Mouse (Mus musculus) heart, embryonic 11.5 days (tissue): ENCODE results near the gene Gpm6a. TPM values are rescaled to one million over a fixed set of nuclear protein-coding genes. Genes with fewer than 3 reads are reported as not detected.
"Not testable (repeated sequence)": the region's sequence is repeated elsewhere in the genome, so short reads cannot be mapped to it uniquely, and the experiment has no call there.

Experiments used
- ATAC-seq: fragments of 200-750 bp; cut with Nextera tagmentation; replicated peaks from 2 replicates; pipeline ENCODE4 v1.8.0; 2017; ENCODE audit warnings: moderate library complexity; ENCODE audit not compliant: insufficient number of reproducible peaks, low FRiP score, low TSS enrichment
- H3K27ac ChIP-seq: fragments of 300-500 bp; sonication (generic); 2 replicates; pipeline ENCODE4 v1.5.1; 2014; ENCODE audit warnings: mild to moderate bottlenecking, low read depth, low read length
- H3K27me3 ChIP-seq: fragments of 300-500 bp; sonication (generic); 2 replicates; pipeline ENCODE4 v1.6.1; 2014; ENCODE audit warnings: mild to moderate bottlenecking, low read length, mixed read lengths; ENCODE audit not compliant: control insufficient read depth, insufficient read depth
- H3K36me3 ChIP-seq: fragments of 300-500 bp; sonication (generic); 2 replicates; pipeline ENCODE4 v1.6.1; 2014; ENCODE audit warnings: mild to moderate bottlenecking, low read length, moderate library complexity, mixed read lengths; ENCODE audit not compliant: control insufficient read depth, insufficient read depth
- H3K4me1 ChIP-seq: fragments of 300-500 bp; sonication (generic); 2 replicates; pipeline ENCODE4 v1.6.1; 2014; ENCODE audit warnings: low read length; ENCODE audit not compliant: control insufficient read depth, insufficient read depth
- H3K4me2 ChIP-seq: fragments of 300-500 bp; sonication (generic); 2 replicates; pipeline ENCODE4 v1.6.1; 2014; ENCODE audit warnings: mild to moderate bottlenecking, moderate library complexity
- H3K4me3 ChIP-seq: fragments of 300-500 bp; sonication (generic); 2 replicates; pipeline ENCODE4 v1.5.1; 2014; ENCODE audit warnings: low read depth, low read length
- H3K9ac ChIP-seq: fragments of 300-500 bp; sonication (generic); 2 replicates; pipeline ENCODE4 v1.6.1; 2014; ENCODE audit warnings: mild to moderate bottlenecking, low read depth, low read length, moderate library complexity
- H3K9me3 ChIP-seq: fragments of 300-500 bp; sonication (generic); replicated peaks from 2 replicates; pipeline ENCODE4 v1.6.1; 2016; ENCODE audit warnings: low read length; ENCODE audit not compliant: control insufficient read depth
- WGBS: fragments of 180-500 bp; shearing (Covaris S2); extraction: QIAGEN DNeasy Blood & Tissue Kit; methylation state at CpG from one replicate; pipeline ENCODE4 v1.1.7; 2014; ENCODE audit not compliant: insufficient replicate concordance; 5-methylcytosine and 5-hydroxymethylcytosine counted together
- polyA plus RNA-seq: library from polyadenylated mRNA; unstranded; fragments of >200 nt; fragmentation: Nextera tagmentation; extraction: Ambion mirVana; gene quantifications from 2 replicates; pipeline ENCODE4 v1.2.1, GENCODE M21; 2014

Gpm6a gene
- polyA plus RNA-seq, 1 experiment from 2014 or later, result 15.4 TPM

DNA sequence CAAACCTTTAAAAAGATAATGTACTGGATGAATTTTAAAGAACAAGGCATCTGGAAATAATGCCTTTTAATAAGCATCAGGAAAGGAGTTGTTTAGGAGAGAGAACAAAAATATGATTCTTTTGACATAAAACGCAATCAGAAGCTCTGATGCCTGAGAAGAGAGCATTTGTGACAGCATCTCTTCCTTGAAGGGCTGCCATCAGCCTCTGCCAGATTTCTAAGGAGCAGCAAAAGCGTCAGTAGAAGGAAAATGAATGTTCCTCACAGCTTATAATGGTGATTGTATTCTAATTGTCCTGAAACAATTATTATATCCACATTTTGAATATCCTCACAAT is 72.0 kb downstream of the Gpm6a start:
- no peaks in the 10 kb centered on the region for H3K9me3 ChIP-seq
- H3K9ac ChIP-seq, result no peak overlapping the region
- no peak for ATAC-seq
- no peaks in the 10 kb centered on the region for H3K4me1 ChIP-seq
- H3K36me3 ChIP-seq, result no peaks in the 10 kb centered on the region
- H3K27me3 ChIP-seq, result no peaks in the 10 kb centered on the region
- H3K4me3 ChIP-seq, result no peak overlapping the region
- 69% methylated on average over 2 of the region's 2 CpGs for WGBS
- no peak overlapping the region for H3K4me2 ChIP-seq
- no peak overlapping the region for H3K27ac ChIP-seq

DNA sequence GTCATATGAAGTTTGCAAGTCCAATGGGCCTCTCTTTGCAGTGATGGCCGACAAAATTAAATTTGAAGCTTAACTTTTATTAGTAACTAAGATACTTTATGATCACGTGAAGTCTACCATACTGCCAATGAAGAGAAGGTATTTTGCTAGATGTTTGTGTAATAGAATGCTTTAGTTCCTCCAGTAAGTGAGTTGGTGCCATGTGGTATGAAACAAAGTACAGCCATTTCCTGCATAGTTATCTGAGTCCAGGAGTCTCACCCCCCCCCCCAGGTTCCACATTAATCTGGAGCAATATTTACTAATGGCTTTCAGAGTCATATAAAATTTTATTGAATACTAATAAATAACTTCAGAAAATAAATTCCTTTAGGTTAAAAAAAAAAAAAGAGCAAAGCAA is 73.7 kb downstream of the Gpm6a start:
- H3K4me1 ChIP-seq, result no peaks in the 10 kb centered on the region
- no peaks in the 10 kb centered on the region for H3K36me3 ChIP-seq
- no peaks in the 10 kb centered on the region for H3K9me3 ChIP-seq
- no peak overlapping the region for H3K4me2 ChIP-seq
- 81% methylated on average over 2 of the region's 2 CpGs for WGBS
- no peak for ATAC-seq
- no peaks in the 10 kb centered on the region for H3K27me3 ChIP-seq
- no peak overlapping the region for H3K9ac ChIP-seq
- H3K4me3 ChIP-seq, result no peak overlapping the region
- H3K27ac ChIP-seq, result no peak overlapping the region

DNA sequence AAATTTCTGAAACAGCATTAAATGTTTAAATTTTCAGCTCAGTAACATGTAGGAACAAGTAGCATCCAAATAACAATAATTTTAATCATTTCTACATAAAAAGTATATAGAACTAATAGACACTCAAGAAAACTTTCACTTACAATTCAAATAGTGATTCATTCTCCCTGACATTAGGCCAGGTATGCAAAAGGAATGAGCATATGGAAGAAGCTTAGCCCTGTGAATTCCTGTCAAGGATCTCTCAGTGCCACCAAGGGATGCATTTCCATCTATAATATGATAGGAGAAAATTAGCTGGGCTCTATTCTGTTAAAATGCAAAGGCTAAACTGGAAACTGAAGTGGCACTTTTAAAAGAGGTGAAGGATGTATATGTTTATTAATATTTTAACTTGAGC is 76.5 kb downstream of the Gpm6a start:
- no peaks in the 10 kb centered on the region for H3K27me3 ChIP-seq
- no peak overlapping the region for H3K4me2 ChIP-seq
- ATAC-seq, result no peak
- H3K9me3 ChIP-seq, result no peaks in the 10 kb centered on the region
- H3K9ac ChIP-seq, result no peak overlapping the region
- H3K4me1 ChIP-seq, result no peaks in the 10 kb centered on the region
- no peak overlapping the region for H3K4me3 ChIP-seq
- H3K27ac ChIP-seq, result no peak overlapping the region
- H3K36me3 ChIP-seq, result no peaks in the 10 kb centered on the region

DNA sequence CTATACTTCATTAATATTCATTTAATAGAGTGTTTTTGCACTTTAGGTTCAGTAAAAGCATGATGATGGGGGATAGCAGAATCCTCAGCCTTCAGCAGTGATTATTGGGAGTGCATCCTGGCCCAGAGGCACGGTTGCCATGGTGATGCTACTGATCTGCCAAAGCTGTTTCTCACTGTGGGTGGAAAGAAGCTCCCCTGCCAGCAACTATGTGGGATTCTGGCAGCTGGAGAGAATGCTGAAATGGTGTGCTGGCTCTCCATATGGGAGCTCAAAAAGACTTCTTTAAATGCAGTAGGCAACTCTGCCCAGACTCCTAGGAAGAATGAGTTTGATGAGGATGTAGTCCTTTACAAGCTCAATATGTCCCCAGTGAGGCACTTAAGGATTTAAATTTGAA is 79.7 kb downstream of the Gpm6a start:
- Histone ChIP-seq H3K4me3 (no peak overlapping the region), H3K27me3 (no peaks in the 10 kb centered on the region), H3K4me2 (no peak overlapping the region), H3K4me1 (no peaks in the 10 kb centered on the region), H3K9ac (no peak overlapping the region), H3K36me3 (no peaks in the 10 kb centered on the region), H3K9me3 (no peaks in the 10 kb centered on the region), H3K27ac (no peak overlapping the region)
- no peak for ATAC-seq
- 3% methylated on average over 1 of the region's 1 CpGs for WGBS

DNA sequence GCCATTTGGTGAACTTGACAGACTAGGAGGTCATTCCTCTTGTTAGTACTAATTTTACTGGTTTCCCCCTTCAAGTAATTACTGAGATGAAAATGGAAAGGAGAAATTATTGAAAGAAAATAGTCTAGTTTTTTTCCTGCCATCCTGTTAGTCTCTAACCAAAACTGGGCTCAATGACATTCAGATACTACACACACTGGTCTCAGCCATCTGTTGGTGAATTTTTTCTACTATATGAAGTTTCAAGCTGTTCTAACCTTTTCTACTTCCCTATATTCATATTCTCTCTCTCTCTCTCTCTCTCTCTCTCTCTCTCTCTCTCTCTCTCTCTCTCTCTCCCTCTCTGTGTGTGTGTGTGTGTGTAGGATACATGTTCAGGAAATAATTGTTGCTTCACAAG is 80.8 kb downstream of the Gpm6a start:
- no peak overlapping the region for H3K9ac ChIP-seq
- ATAC-seq, result no peak
- no peaks in the 10 kb centered on the region for H3K4me1 ChIP-seq
- no peaks in the 10 kb centered on the region for H3K27me3 ChIP-seq
- H3K4me3 ChIP-seq, result no peak overlapping the region
- no peak overlapping the region for H3K4me2 ChIP-seq
- no peaks in the 10 kb centered on the region for H3K9me3 ChIP-seq
- no peak overlapping the region for H3K27ac ChIP-seq
- H3K36me3 ChIP-seq, result no peaks in the 10 kb centered on the region

DNA sequence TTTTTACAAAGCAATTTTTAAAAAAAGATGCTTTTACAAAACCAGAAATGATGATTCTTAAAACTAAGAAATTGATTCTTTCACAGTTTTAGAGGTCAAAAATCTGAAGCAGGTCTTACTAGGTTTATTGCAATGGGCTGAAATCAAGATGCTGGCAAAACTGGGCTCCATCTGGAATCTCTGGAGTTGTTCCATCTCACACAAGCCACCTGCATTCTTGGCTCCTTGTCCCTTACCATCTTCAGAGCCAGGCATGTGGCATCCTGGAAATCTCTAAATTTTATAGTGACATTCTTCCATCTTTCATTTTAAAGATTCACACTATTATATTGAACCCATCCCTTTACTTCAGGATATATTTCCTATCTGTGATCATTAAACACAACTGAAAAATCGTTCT is 88.3 kb downstream of the Gpm6a start:
- Histone ChIP-seq H3K27ac (no peak overlapping the region), H3K36me3 (no peaks in the 10 kb centered on the region), H3K4me3 (no peak overlapping the region), H3K9ac (no peak overlapping the region), H3K4me2 (no peak overlapping the region), H3K9me3 (no peaks in the 10 kb centered on the region), H3K4me1 (no peaks in the 10 kb centered on the region), H3K27me3 (no peaks in the 10 kb centered on the region)
- ATAC-seq, result no peak
- 43% methylated on average over 1 of the region's 1 CpGs for WGBS

DNA sequence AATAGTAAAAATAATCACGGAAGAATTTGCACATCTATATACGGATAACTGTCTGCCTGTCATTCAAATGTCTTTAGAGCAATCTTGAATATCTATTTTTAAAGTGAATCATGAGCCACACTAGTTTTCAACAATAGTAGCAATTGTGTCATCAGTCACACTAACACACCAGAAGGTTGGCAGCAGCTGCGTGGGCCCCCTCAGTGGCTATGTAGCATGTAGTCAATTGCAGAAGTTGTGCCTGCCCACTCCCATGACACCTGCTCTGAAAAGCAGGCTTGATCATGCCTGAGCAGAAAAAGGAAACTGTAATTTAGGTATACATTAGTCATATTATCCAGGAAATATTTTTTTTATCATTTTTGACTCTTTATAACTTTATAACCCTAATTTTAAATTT is 93.8 kb downstream of the Gpm6a start:
- H3K9ac ChIP-seq, result no peak overlapping the region
- no peaks in the 10 kb centered on the region for H3K4me1 ChIP-seq
- H3K27ac ChIP-seq, result no peak overlapping the region
- no peak overlapping the region for H3K4me2 ChIP-seq
- H3K9me3 ChIP-seq, result no peaks in the 10 kb centered on the region
- ATAC-seq, result no peak
- WGBS, result 79% methylated on average over 3 of the region's 3 CpGs
- H3K36me3 ChIP-seq, result no peaks in the 10 kb centered on the region
- H3K27me3 ChIP-seq, result no peaks in the 10 kb centered on the region
- H3K4me3 ChIP-seq, result no peak overlapping the region

DNA sequence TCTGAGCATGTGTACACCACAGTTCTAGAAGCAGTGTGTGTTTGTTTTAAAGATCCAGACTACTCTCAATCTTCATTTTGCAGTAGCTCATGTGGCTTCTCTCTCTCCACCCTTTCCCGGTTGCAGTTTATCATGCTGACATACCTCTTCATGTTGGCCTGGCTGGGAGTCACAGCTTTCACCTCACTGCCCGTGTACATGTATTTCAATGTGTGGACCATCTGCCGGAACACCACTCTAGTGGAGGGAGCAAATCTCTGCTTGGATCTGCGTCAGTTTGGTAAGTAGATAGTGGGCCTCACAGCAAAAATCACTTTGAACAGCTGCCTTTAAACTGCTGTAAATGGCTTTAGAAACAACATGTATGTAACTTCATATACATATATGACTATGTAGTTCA is 95.3 kb downstream of the Gpm6a start:
- Histone ChIP-seq H3K4me2 (no peak overlapping the region), H3K27me3 (no peaks in the 10 kb centered on the region), H3K4me1 (no peaks in the 10 kb centered on the region), H3K27ac (no peak overlapping the region), H3K4me3 (no peak overlapping the region), H3K9me3 (no peaks in the 10 kb centered on the region), H3K36me3 (no peaks in the 10 kb centered on the region), H3K9ac (no peak overlapping the region)
- 74% methylated on average over 4 of the region's 4 CpGs for WGBS
- no peak for ATAC-seq

DNA sequence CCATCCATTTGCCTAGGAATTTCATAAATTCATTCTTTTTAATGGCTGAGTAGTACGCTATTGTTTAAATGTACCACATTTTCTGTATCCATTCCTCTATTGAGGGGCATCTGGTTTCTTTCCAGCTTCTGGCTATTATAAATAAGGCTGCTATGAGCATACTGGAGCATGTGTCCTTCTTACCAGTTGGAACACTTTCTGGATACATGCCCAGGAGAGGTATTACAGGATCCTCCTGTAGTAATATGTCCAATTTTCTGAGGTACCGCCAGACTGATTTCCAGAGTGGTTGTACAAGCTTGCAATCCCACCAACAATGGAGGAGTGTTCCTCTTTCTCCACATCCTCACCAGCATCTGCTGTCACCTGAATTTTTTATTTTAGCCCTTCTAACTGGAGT is 114.2 kb downstream of the Gpm6a start:
- 85% methylated on average over 2 of the region's 2 CpGs for WGBS
- not testable (repeated sequence) for H3K9me3 ChIP-seq, ATAC-seq

More for the DNA sequence above, 114.2 kb downstream of the Gpm6a start:
- H3K9ac ChIP-seq, H3K27me3 ChIP-seq, H3K4me1 ChIP-seq, H3K27ac ChIP-seq, H3K4me3 ChIP-seq, H3K4me2 ChIP-seq, H3K36me3 ChIP-seq: not testable (repeated sequence)
